Mouse (Mus musculus): ENCODE measurements at regions not wholly inside any gene's neighbourhood (a gene's known extent, or its start where the extent isn't known, plus 50 kb on each side); places are given as distances from the start of the nearest gene placed in this dataset.
A peak's percentile ranks its signal among the peaks of the same experiment; 100 is the strongest.

- no peak for DNase-seq (ENCODE audit: extremely low spot score, low read depth, low spot score)
These were observed 180.0 kb upstream of the Gli3 start for GRCm38 (mm10) chr13:15283065-15283464.

GRCm38 (mm10) chr13:15298457-15298856 lies 164.6 kb upstream of the Gli3 start:
- no peak for DNase-seq (ENCODE audit: extremely low spot score, low read depth, low spot score)

GRCm38 (mm10) chr13:15325413-15325812 lies 137.6 kb upstream of the Gli3 start:
- DNase-seq (ENCODE audit: extremely low spot score, low read depth, low spot score): no peak

- no peak for DNase-seq (ENCODE audit: extremely low spot score, low read depth, low spot score)
These were observed 136.9 kb upstream of the Gli3 start for GRCm38 (mm10) chr13:15326146-15326545.

- no peak for DNase-seq (ENCODE audit: extremely low spot score, low read depth, low spot score)
These were observed 133.5 kb upstream of the Gli3 start for GRCm38 (mm10) chr13:15329561-15329960.

- DNase-seq (ENCODE audit: extremely low spot score, low read depth, low spot score): no peak
These were observed 119.6 kb upstream of the Gli3 start for GRCm38 (mm10) chr13:15343474-15343873.

- DNase-seq (ENCODE audit: extremely low spot score, low read depth, low spot score): no peak
These were observed 116.2 kb upstream of the Gli3 start for GRCm38 (mm10) chr13:15346866-15347265.

- no peak for DNase-seq (ENCODE audit: extremely low spot score, low read depth, low spot score)
These were observed 96.6 kb upstream of the Gli3 start for GRCm38 (mm10) chr13:15366437-15366836.

GRCm38 (mm10) chr13:15380081-15380480 lies 83.0 kb upstream of the Gli3 start:
- no peak for DNase-seq (ENCODE audit: extremely low spot score, low read depth, low spot score)

GRCm38 (mm10) chr13:15395249-15395648 lies 67.8 kb upstream of the Gli3 start:
- DNase-seq (ENCODE audit: extremely low spot score, low read depth, low spot score): peak; percentile 16

- no peak for DNase-seq (ENCODE audit: extremely low spot score, low read depth, low spot score)
These were observed 67.3 kb upstream of the Gli3 start for GRCm38 (mm10) chr13:15395694-15396093.

GRCm38 (mm10) chr13:15398677-15399076 lies 64.4 kb upstream of the Gli3 start:
- no peak for DNase-seq (ENCODE audit: extremely low spot score, low read depth, low spot score)
